Mouse (Mus musculus) limb, embryonic 10.5 days (tissue): Measurements from ENCODE around the gene Rangrf. TPM values are rescaled to one million over a fixed set of nuclear protein-coding genes. Genes with fewer than 3 reads are reported as not detected.
"Not testable (repeated sequence)": the region's sequence is repeated elsewhere in the genome, so short reads cannot be mapped to it uniquely, and the experiment has no call there.

Source experiments
- DNase-seq: peaks from one replicate; pipeline ENCODE4 v3.0.0-alpha.2; 2017; ENCODE audit warnings: low spot score
- H3K27ac ChIP-seq: fragments of 300-500 bp; sonication (generic); 2 replicates; pipeline ENCODE4 v1.5.1; 2016; ENCODE audit warnings: mild to moderate bottlenecking
- H3K27me3 ChIP-seq: fragments of 300-500 bp; sonication (generic); 2 replicates; pipeline ENCODE4 v1.6.1; 2016; ENCODE audit warnings: low read depth, mild to moderate bottlenecking; ENCODE audit not compliant: poor library complexity, severe bottlenecking
- H3K36me3 ChIP-seq: fragments of 300-500 bp; sonication (generic); 2 replicates; pipeline ENCODE4 v1.6.1; 2016; ENCODE audit warnings: mild to moderate bottlenecking, moderate library complexity
- H3K4me1 ChIP-seq: fragments of 300-500 bp; sonication (generic); 2 replicates; pipeline ENCODE4 v1.6.1; 2016
- H3K4me3 ChIP-seq: fragments of 300-500 bp; sonication (generic); 2 replicates; pipeline ENCODE4 v1.5.1; 2016; ENCODE audit warnings: mild to moderate bottlenecking, moderate library complexity
- H3K9me3 ChIP-seq: fragments of 300-500 bp; sonication (generic); replicated peaks from 2 replicates; pipeline ENCODE4 v1.6.1; 2016; ENCODE audit warnings: mild to moderate bottlenecking
- WGBS: fragments of 180-500 bp; shearing (Covaris S2); methylation state at CpG from one replicate; pipeline ENCODE4 v1.1.7; 2016; 5-methylcytosine and 5-hydroxymethylcytosine counted together
- polyA plus RNA-seq: library from polyadenylated mRNA; unstranded; fragments of >200 nt; fragmentation: Nextera tagmentation; extraction: Ambion mirVana; gene quantifications from 2 replicates; pipeline ENCODE4 v1.2.1, GENCODE M21; 2016

Gene Rangrf
- polyA plus RNA-seq, 1 experiment from 2014 or later = 88.6 TPM

GRCm38 (mm10) chr11:68968752-68969151 lies 6.2 kb downstream of the Rangrf start:
- no peak for DNase-seq
- Histone ChIP-seq H3K4me1 (peaks cover 38% of the 10 kb centered on the region), H3K9me3 (no peaks in the 10 kb centered on the region), H3K27me3 (peaks cover 5% of the 10 kb centered on the region; the same call in 1 of the 2 replicates), H3K27ac (no peak overlapping the region), H3K36me3 (peaks cover 10% of the 10 kb centered on the region; the same call in 1 of the 2 replicates), H3K4me3 (peak overlapping the region; percentile 68; the same call in 1 of the 2 replicates)
- WGBS = 89% methylated on average over 11 of the region's 11 CpGs

- peak within 1 kb of the TSS; percentile 63 for H3K27ac ChIP-seq
- H3K27me3 ChIP-seq = peaks cover 5% of the 10 kb centered on the region; the same call in 1 of the 2 replicates
- no peaks in the 10 kb centered on the region for H3K9me3 ChIP-seq
- H3K4me1 ChIP-seq = peaks cover 31% of the 10 kb centered on the region
- peaks cover 10% of the 10 kb centered on the region; the same call in 1 of the 2 replicates for H3K36me3 ChIP-seq
- peak within 1 kb of the TSS; percentile 68 for H3K4me3 ChIP-seq
- WGBS = 1% methylated on average over 50 of the region's 50 CpGs
- peak; percentile 90 for DNase-seq
These were observed 7.4 kb downstream of the Rangrf start, which contains the start of gene Slc25a35 for GRCm38 (mm10) chr11:68967337-68968282. Slc25a35 (plus strand) TSS chr11:68968131.

DNA sequence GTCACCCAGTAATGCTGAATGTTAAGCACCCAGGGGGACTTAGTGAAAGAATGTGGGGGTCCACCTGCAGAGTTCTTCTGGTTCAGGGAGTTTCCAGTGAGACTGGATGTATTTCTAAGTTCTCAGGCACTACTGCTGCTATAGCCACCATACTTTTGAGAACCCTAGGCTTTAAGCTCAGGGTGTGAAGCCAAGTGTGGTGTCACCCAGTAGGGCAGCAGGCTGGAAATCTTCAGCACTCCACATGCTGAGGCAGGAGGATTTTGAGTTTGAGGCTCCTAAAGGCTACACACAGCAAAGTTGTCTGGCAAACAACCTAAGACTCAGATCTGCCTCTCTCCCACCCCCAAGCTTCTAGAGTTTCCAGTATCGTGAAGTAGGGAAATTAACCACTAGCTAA lies 8.4 kb downstream of the Rangrf start:
- Histone ChIP-seq H3K4me3 (no peak overlapping the region), H3K36me3 (peaks cover 7% of the 10 kb centered on the region; the same call in 1 of the 2 replicates), H3K27me3 (peaks cover 5% of the 10 kb centered on the region; the same call in 1 of the 2 replicates), H3K27ac (no peak overlapping the region), H3K4me1 (peaks cover 27% of the 10 kb centered on the region), H3K9me3 (no peaks in the 10 kb centered on the region)
- 64% methylated on average over 1 of the region's 1 CpGs for WGBS
- DNase-seq = no peak

DNA sequence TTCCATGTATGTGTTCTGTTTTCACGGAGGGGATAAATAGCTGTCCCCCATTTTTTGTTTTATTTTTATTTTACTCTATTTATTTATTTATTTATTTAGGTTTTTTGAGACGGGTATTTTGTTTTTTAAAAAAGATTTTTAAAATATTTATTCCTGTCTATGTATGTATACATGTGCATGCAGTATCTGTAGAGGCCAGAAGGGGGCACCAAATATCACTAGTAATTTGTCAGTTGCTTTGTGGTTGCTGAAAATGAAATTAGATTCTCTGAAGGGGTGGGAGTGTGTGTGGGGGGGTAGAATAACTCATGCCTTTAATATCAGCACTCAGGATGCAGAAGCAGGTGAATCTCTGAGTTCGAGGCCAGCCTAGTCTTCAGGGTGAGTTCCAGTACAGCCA lies 9.1 kb downstream of the Rangrf start:
- Histone ChIP-seq H3K4me3 (no peak overlapping the region), H3K36me3 (peaks cover 3% of the 10 kb centered on the region; the same call in 1 of the 2 replicates), H3K9me3 (no peaks in the 10 kb centered on the region), H3K4me1 (peaks cover 26% of the 10 kb centered on the region), H3K27ac (no peak overlapping the region), H3K27me3 (peaks cover 5% of the 10 kb centered on the region; the same call in 1 of the 2 replicates)
- DNase-seq = peak; percentile 58
- 31% methylated on average over 3 of the region's 3 CpGs for WGBS

DNA sequence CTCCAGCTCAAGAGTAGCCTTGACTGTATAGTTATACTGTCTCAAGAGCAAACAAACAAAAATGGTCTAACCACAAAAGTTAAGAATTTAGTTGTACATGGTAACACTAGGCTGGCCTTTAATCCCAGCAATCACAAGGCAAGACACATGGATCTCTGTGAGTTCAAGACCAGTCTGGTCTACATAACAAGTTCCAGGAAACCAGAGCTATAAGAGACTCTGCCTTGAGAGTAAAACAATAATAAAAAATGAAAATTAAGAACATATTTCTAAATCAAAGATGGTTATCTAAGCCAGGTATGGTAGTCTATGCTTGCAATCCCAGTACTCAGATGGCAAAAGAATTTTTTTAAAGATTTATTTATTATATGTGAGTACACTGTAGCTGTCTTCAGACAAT lies 9.9 kb downstream of the Rangrf start:
- Histone ChIP-seq H3K4me1 (peaks cover 26% of the 10 kb centered on the region), H3K27me3 (peaks cover 5% of the 10 kb centered on the region; the same call in 1 of the 2 replicates), H3K27ac (no peak overlapping the region), H3K36me3 (no peaks in the 10 kb centered on the region), H3K4me3 (no peak overlapping the region), H3K9me3 (no peaks in the 10 kb centered on the region)
- no peak for DNase-seq

- Histone ChIP-seq H3K27ac (no peak overlapping the region), H3K27me3 (no peaks in the 10 kb centered on the region; the same call in 1 of the 2 replicates), H3K9me3 (no peaks in the 10 kb centered on the region), H3K4me3 (no peak overlapping the region), H3K36me3 (no peaks in the 10 kb centered on the region), H3K4me1 (peaks cover 21% of the 10 kb centered on the region)
- 85% methylated on average over 2 of the region's 2 CpGs for WGBS
- DNase-seq = no peak
These were observed 11.6 kb downstream of the Rangrf start for GRCm38 (mm10) chr11:68963405-68963804.

DNA sequence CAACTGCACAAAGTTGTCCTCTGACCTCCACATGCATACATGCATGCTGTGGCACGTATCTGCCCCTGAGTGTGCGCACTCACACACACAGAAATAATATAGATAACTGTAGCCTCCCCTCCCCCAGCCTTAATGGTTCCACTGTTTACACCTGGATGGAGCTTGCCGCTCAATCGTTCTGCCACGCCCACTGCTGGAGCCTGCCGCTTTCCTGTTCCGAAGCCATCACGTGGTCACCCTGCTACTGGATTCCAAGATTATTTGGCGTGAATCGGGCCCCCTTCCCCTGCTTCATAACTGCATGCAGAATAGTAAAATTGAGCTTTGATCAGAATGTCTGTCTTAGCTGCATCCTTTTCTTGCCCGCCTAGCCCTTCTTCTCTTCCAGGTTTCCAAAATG lies 12.8 kb downstream of the Rangrf start:
- H3K4me3 ChIP-seq, H3K27ac ChIP-seq, H3K27me3 ChIP-seq, H3K36me3 ChIP-seq, H3K9me3 ChIP-seq, DNase-seq: not testable (repeated sequence)
- H3K4me1 ChIP-seq = peaks cover 16% of the 10 kb centered on the region
- 28% methylated on average over 11 of the region's 11 CpGs for WGBS

DNA sequence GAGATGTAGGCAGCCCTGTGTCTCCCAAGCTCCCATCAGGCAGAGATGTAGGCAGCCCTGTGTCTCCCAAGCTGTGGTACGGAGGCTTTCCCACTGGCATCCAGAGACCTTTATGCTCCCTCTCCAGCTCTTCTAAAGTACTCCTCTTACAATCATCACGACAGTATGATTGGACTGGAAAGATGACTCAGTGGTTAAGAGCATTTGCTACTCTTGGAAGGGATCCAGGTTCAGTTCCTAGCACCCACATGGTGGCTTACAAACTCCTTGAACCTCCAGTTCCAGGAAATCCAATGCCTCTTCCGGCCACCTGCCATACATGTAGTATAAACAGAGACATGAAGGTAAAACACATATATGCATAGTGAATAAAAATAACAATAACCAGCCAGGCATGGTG lies 13.4 kb downstream of the Rangrf start:
- no peak overlapping the region for H3K27ac ChIP-seq
- no peaks in the 10 kb centered on the region for H3K9me3 ChIP-seq
- H3K4me1 ChIP-seq = peaks cover 16% of the 10 kb centered on the region
- no peak for DNase-seq
- H3K36me3 ChIP-seq = no peaks in the 10 kb centered on the region
- H3K4me3 ChIP-seq = no peak overlapping the region
- peaks cover 12% of the 10 kb centered on the region for H3K27me3 ChIP-seq
- 84% methylated on average over 3 of the region's 3 CpGs for WGBS

- H3K27me3 ChIP-seq = peaks cover 48% of the 10 kb centered on the region
- WGBS = 69% methylated on average over 1 of the region's 1 CpGs
These were observed 17.0 kb downstream of the Rangrf start for GRCm38 (mm10) chr11:68957971-68958370.

GRCm38 (mm10) chr11:68957308-68957707 lies 17.7 kb downstream of the Rangrf start, which contains the start of gene Arhgef15:
Arhgef15 (minus strand) TSS chr11:68957480.
- H3K4me1 ChIP-seq = peaks cover 43% of the 10 kb centered on the region
- no peaks in the 10 kb centered on the region for H3K36me3 ChIP-seq
- H3K9me3 ChIP-seq = no peaks in the 10 kb centered on the region
- peak within 1 kb of the TSS; percentile 36 for H3K4me3 ChIP-seq
- WGBS = 37% methylated on average over 8 of the region's 8 CpGs
- peaks cover 54% of the 10 kb centered on the region for H3K27me3 ChIP-seq
- H3K27ac ChIP-seq = peak within 1 kb of the TSS; percentile 56
- DNase-seq = no peak

More at GRCm38 (mm10) chr11:68957971-68958370, 17.0 kb downstream of the Rangrf start:
- H3K27ac ChIP-seq = no peak overlapping the region
- DNase-seq = no peak
- H3K4me1 ChIP-seq = peaks cover 43% of the 10 kb centered on the region
- H3K9me3 ChIP-seq = no peaks in the 10 kb centered on the region
- H3K36me3 ChIP-seq = no peaks in the 10 kb centered on the region
- no peak overlapping the region for H3K4me3 ChIP-seq

- H3K27ac ChIP-seq = peak overlapping the region; percentile 56; the same call in 1 of the 2 replicates
- peaks cover 61% of the 10 kb centered on the region for H3K27me3 ChIP-seq
- no peaks in the 10 kb centered on the region for H3K36me3 ChIP-seq
- H3K4me3 ChIP-seq = peak overlapping the region; percentile 36
- 21% methylated on average over 13 of the region's 13 CpGs for WGBS
- H3K4me1 ChIP-seq = peaks cover 41% of the 10 kb centered on the region
- H3K9me3 ChIP-seq = no peaks in the 10 kb centered on the region
- DNase-seq = no peak
These were observed 18.3 kb downstream of the Rangrf start for GRCm38 (mm10) chr11:68956697-68957096.

DNA sequence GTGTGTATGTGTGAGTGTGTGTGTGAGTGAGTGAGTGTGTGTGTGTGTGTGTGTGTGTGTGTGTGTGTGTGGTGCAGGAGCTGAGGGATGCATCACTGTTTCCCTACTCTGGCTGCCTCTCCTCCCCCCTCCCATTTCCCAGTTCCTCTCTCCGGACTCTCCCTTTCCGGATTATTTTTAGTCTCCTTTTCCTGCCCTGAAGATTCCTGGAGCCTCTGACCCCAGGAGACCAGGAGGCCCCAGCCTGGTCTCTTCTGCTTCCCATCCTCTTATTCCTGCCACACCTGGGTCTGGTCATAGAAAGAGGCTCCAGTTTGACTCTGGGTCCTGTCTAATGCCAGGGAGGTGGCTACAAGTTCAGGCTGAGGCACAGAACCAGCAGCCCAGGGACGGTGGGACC lies 18.9 kb downstream of the Rangrf start:
- no peak for DNase-seq
- Histone ChIP-seq H3K36me3 (no peaks in the 10 kb centered on the region), H3K27me3 (peaks cover 66% of the 10 kb centered on the region), H3K27ac (peak overlapping the region; percentile 56; the same call in 1 of the 2 replicates), H3K9me3 (no peaks in the 10 kb centered on the region), H3K4me3 (peak overlapping the region; percentile 36; the same call in 1 of the 2 replicates), H3K4me1 (peaks cover 43% of the 10 kb centered on the region)
- WGBS = 53% methylated on average over 3 of the region's 3 CpGs

- Histone ChIP-seq H3K36me3 (no peaks in the 10 kb centered on the region), H3K27me3 (peaks cover 70% of the 10 kb centered on the region), H3K9me3 (no peaks in the 10 kb centered on the region), H3K4me1 (peaks cover 43% of the 10 kb centered on the region), H3K27ac (no peak overlapping the region), H3K4me3 (peak overlapping the region; percentile 49)
- WGBS = 70% methylated on average over 5 of the region's 5 CpGs
- no peak for DNase-seq
These were observed 19.5 kb downstream of the Rangrf start for GRCm38 (mm10) chr11:68955473-68955872.
